Mouse (Mus musculus) liver, embryonic 13.5 days (tissue): ENCODE data around the gene Zfp276. TPM values are rescaled to one million over a fixed set of nuclear protein-coding genes. Genes with fewer than 3 reads are reported as not detected.
"Not testable (repeated sequence)": the region's sequence is repeated elsewhere in the genome, so short reads cannot be mapped to it uniquely, and the experiment has no call there.

Source experiments
- ATAC-seq: fragments of 200-750 bp; cut with Nextera tagmentation; 2 replicates; pipeline ENCODE4 v1.8.0; 2017; ENCODE audit warnings: low read depth, mild to moderate bottlenecking, moderate number of reproducible peaks, moderate library complexity
- DNase-seq: peaks from one replicate; pipeline ENCODE4 v3.0.0; 2022
- H3K27ac ChIP-seq: fragments of 300-500 bp; sonication (generic); 2 replicates; pipeline ENCODE4 v1.5.1; 2015; ENCODE audit warnings: moderate library complexity, mild to moderate bottlenecking, inconsistent platforms
- H3K27me3 ChIP-seq: fragments of 300-500 bp; sonication (generic); 2 replicates; pipeline ENCODE4 v1.6.1; 2015; ENCODE audit warnings: mild to moderate bottlenecking, inconsistent platforms
- H3K36me3 ChIP-seq: fragments of 300-500 bp; sonication (generic); 2 replicates; pipeline ENCODE4 v1.6.1; 2015; ENCODE audit warnings: mild to moderate bottlenecking, inconsistent platforms
- H3K4me1 ChIP-seq: fragments of 300-500 bp; sonication (generic); replicated peaks from 2 replicates; pipeline ENCODE4 v1.6.1; 2015; ENCODE audit warnings: inconsistent platforms
- H3K4me2 ChIP-seq: fragments of 300-500 bp; sonication (generic); 2 replicates; pipeline ENCODE4 v1.6.1; 2015; ENCODE audit warnings: inconsistent platforms, mild to moderate bottlenecking, moderate library complexity
- H3K4me3 ChIP-seq: fragments of 300-500 bp; sonication (generic); replicated peaks from 2 replicates; pipeline ENCODE4 v1.5.1; 2015; ENCODE audit warnings: mild to moderate bottlenecking, inconsistent platforms
- H3K9ac ChIP-seq: fragments of 300-500 bp; sonication (generic); 2 replicates; pipeline ENCODE4 v1.6.1; 2015; ENCODE audit warnings: mild to moderate bottlenecking, inconsistent platforms
- H3K9me3 ChIP-seq: fragments of 300-500 bp; sonication (generic); replicated peaks from 2 replicates; pipeline ENCODE4 v1.6.1; 2016; ENCODE audit warnings: inconsistent platforms
- WGBS: fragments of 180-500 bp; shearing (Covaris S2); methylation state at CpG from one replicate; pipeline ENCODE4 v1.1.7; 2015; ENCODE audit not compliant: insufficient replicate concordance; 5-methylcytosine and 5-hydroxymethylcytosine counted together
- polyA plus RNA-seq: library from polyadenylated mRNA; unstranded; fragments of >200 nt; fragmentation: Nextera tagmentation; extraction: Ambion mirVana; gene quantifications from 2 replicates; pipeline ENCODE4 v1.2.1, GENCODE M21; 2015

The Zfp276 gene
- polyA plus RNA-seq = 6.3 and 7.1 TPM in 2 replicates

- ATAC-seq (peak; percentile 96), DNase-seq (peak; percentile 76)
- WGBS = under 1% methylated on average over 89 of the region's 99 CpGs
- Histone ChIP-seq H3K4me3 (peak within 1 kb of the TSS; percentile 97), H3K27me3 (no peaks in the 10 kb centered on the region), H3K9ac (peak within 1 kb of the TSS; percentile 97), H3K4me1 (peaks cover 28% of the 10 kb centered on the region), H3K36me3 (peaks cover 54% of the 10 kb centered on the region), H3K9me3 (no peaks in the 10 kb centered on the region), H3K4me2 (peak within 1 kb of the TSS; percentile 96), H3K27ac (peak within 1 kb of the TSS; percentile 84)
Measured at GRCm38 (mm10) chr8:123254099-123254885, at the start of gene Zfp276, which contains the start of gene Vps9d1. TSS of gene Zfp276 (plus strand) at chr8:123254195. TSS of gene Vps9d1 (minus strand) at chr8:123254348.

GRCm38 (mm10) chr8:123211876-123212275 lies 42.1 kb upstream of the Zfp276 start:
- peak overlapping the region; percentile 99 for H3K4me3 ChIP-seq
- no peaks in the 10 kb centered on the region for H3K9me3 ChIP-seq
- no peaks in the 10 kb centered on the region for H3K27me3 ChIP-seq
- peaks cover 22% of the 10 kb centered on the region for H3K4me1 ChIP-seq
- WGBS = 22% methylated on average over 10 of the region's 10 CpGs
- no peak for ATAC-seq
- peak overlapping the region; percentile 98 for H3K9ac ChIP-seq
- peak overlapping the region; percentile 87 for H3K27ac ChIP-seq
- H3K36me3 ChIP-seq = peaks cover 38% of the 10 kb centered on the region
- no peak for DNase-seq
- peak overlapping the region; percentile 96 for H3K4me2 ChIP-seq

- Histone ChIP-seq H3K27me3 (peaks cover 3% of the 10 kb centered on the region; the same call in 1 of the 2 replicates), H3K4me2 (peak within 1 kb of the TSS; percentile 96), H3K4me1 (peaks cover 22% of the 10 kb centered on the region), H3K9ac (peak within 1 kb of the TSS; percentile 98), H3K9me3 (no peaks in the 10 kb centered on the region), H3K27ac (peak within 1 kb of the TSS; percentile 87), H3K4me3 (peak within 1 kb of the TSS; percentile 99), H3K36me3 (peaks cover 32% of the 10 kb centered on the region)
- ATAC-seq = peak; percentile 89
- DNase-seq = peak; percentile 84
- 1% methylated on average over 76 of the region's 76 CpGs for WGBS
Measured at GRCm38 (mm10) chr8:123212321-123213117, 41.5 kb upstream of the Zfp276 start, which contains the start of the genes Chmp1a and Spata33. TSS of gene Chmp1a (minus strand) at chr8:123212763. TSS of gene Spata33 (plus strand) at chr8:123212832.

GRCm38 (mm10) chr8:123213118-123213772 lies 40.8 kb upstream of the Zfp276 start:
- peak overlapping the region; percentile 96 for H3K4me2 ChIP-seq
- 22% methylated on average over 22 of the region's 22 CpGs for WGBS
- H3K27me3 ChIP-seq = peaks cover 3% of the 10 kb centered on the region; the same call in 1 of the 2 replicates
- 0 out of 2 replicates have a peak overlapping the region, but pooled peaks have one; percentile 19 for H3K27ac ChIP-seq
- ATAC-seq = peak; percentile 18; the same call in 1 of the 2 replicates
- H3K9me3 ChIP-seq = no peaks in the 10 kb centered on the region
- peaks cover 22% of the 10 kb centered on the region for H3K4me1 ChIP-seq
- H3K36me3 ChIP-seq = peaks cover 24% of the 10 kb centered on the region
- no peak for DNase-seq
- H3K4me3 ChIP-seq = peak overlapping the region; percentile 99
- H3K9ac ChIP-seq = peak overlapping the region; percentile 98

GRCm38 (mm10) chr8:123215430-123215829 lies 38.6 kb upstream of the Zfp276 start:
- 29% methylated on average over 3 of the region's 3 CpGs for WGBS
- DNase-seq = no peak
- Histone ChIP-seq H3K9me3 (no peaks in the 10 kb centered on the region), H3K27ac (no peak overlapping the region), H3K36me3 (peaks cover 3% of the 10 kb centered on the region; the same call in 1 of the 2 replicates), H3K4me2 (no peak overlapping the region), H3K9ac (no peak overlapping the region), H3K4me3 (no peak overlapping the region), H3K27me3 (peaks cover 7% of the 10 kb centered on the region), H3K4me1 (peaks cover 22% of the 10 kb centered on the region)
- ATAC-seq = no peak

- no peak for ATAC-seq
Measured at GRCm38 (mm10) chr8:123220917-123221316, 33.1 kb upstream of the Zfp276 start.

GRCm38 (mm10) chr8:123224278-123225266 lies 29.4 kb upstream of the Zfp276 start, which contains the start of gene Cdk10:
TSS of gene Cdk10 (plus strand) at chr8:123224842.
- H3K36me3 ChIP-seq = peaks cover 26% of the 10 kb centered on the region; the same call in 1 of the 2 replicates
- no peaks in the 10 kb centered on the region for H3K27me3 ChIP-seq
- no peaks in the 10 kb centered on the region for H3K9me3 ChIP-seq
- ATAC-seq = peak; percentile 88
- peak within 1 kb of the TSS; percentile 71 for H3K4me3 ChIP-seq
- H3K27ac ChIP-seq = peak within 1 kb of the TSS; percentile 79
- DNase-seq = peak; percentile 89
- H3K9ac ChIP-seq = peak within 1 kb of the TSS; percentile 79
- H3K4me2 ChIP-seq = peak within 1 kb of the TSS; percentile 87
- WGBS = 2% methylated on average over 59 of the region's 59 CpGs
- peaks cover 19% of the 10 kb centered on the region for H3K4me1 ChIP-seq

More at GRCm38 (mm10) chr8:123220917-123221316, 33.1 kb upstream of the Zfp276 start:
- Histone ChIP-seq H3K4me3 (no peak overlapping the region), H3K4me1 (peaks cover 16% of the 10 kb centered on the region), H3K27ac (no peak overlapping the region), H3K4me2 (no peak overlapping the region), H3K27me3 (peaks cover 7% of the 10 kb centered on the region), H3K9me3 (no peaks in the 10 kb centered on the region), H3K9ac (no peak overlapping the region), H3K36me3 (no peaks in the 10 kb centered on the region)
- 46% methylated on average over 1 of the region's 1 CpGs for WGBS
- no peak for DNase-seq

- 94% methylated on average over 1 of the region's 1 CpGs for WGBS
- DNase-seq = no peak
- peaks cover 19% of the 10 kb centered on the region for H3K4me1 ChIP-seq
- H3K9ac ChIP-seq = no peak overlapping the region
- H3K4me3 ChIP-seq = no peak overlapping the region
- no peak overlapping the region for H3K27ac ChIP-seq
- no peaks in the 10 kb centered on the region for H3K9me3 ChIP-seq
- no peak overlapping the region for H3K4me2 ChIP-seq
- no peak for ATAC-seq
- peaks cover 2% of the 10 kb centered on the region; the same call in 1 of the 2 replicates for H3K27me3 ChIP-seq
- H3K36me3 ChIP-seq = peaks cover 26% of the 10 kb centered on the region; the same call in 1 of the 2 replicates
Measured at GRCm38 (mm10) chr8:123228416-123228815, 25.6 kb upstream of the Zfp276 start.

- H3K27ac ChIP-seq, ATAC-seq: not testable (repeated sequence)
- WGBS = 77% methylated on average over 11 of the region's 11 CpGs
Measured at GRCm38 (mm10) chr8:123230326-123230725, 23.7 kb upstream of the Zfp276 start.

More at GRCm38 (mm10) chr8:123230326-123230725, 23.7 kb upstream of the Zfp276 start:
- H3K9me3 ChIP-seq, H3K4me2 ChIP-seq, H3K4me3 ChIP-seq, DNase-seq, H3K9ac ChIP-seq: not testable (repeated sequence)
- peaks cover 15% of the 10 kb centered on the region for H3K4me1 ChIP-seq
- peaks cover 21% of the 10 kb centered on the region for H3K27me3 ChIP-seq
- H3K36me3 ChIP-seq = peaks cover 26% of the 10 kb centered on the region; the same call in 1 of the 2 replicates
